Mouse (Mus musculus) erythroid progenitor cell, adult 5-6 weeks (primary cell): ENCODE results near the gene Cerkl. TPM values are rescaled to one million over a fixed set of nuclear protein-coding genes. Genes with fewer than 3 reads are reported as not detected.

ENCODE experiments used
- ATAC-seq: replicated peaks from 2 replicates; pipeline ENCODE4 v1.8.0; 2016; ENCODE audit warnings: moderate number of reproducible peaks, mild to moderate bottlenecking, moderate TSS enrichment, inconsistent platforms; ENCODE audit not compliant: poor library complexity, low FRiP score, severe bottlenecking
- total RNA-seq, 2 experiments: library from RNA; stranded (forward) in 1 of 2; stranded (reverse) in 1 of 2; fragments of 150-400 nt in 1 of 2; fragments of 186-747, 209-891 nt in 1 of 2; gene quantifications; 2 replicates each; pipeline versions ENCODE4 v1.2.3 to v1.2.4; 2015 to 2017; ENCODE audit warnings: low replicate concordance in 2 of 2

Cerkl gene
- total RNA-seq, 2 experiments from 2014 or later = 2.9 to 4.3 TPM

- ATAC-seq = no peak
These were observed 117.6 kb downstream of the Cerkl start for GRCm38 (mm10) chr2:79339003-79339402.

- ATAC-seq = no peak
These were observed 120.4 kb downstream of the Cerkl start for GRCm38 (mm10) chr2:79336141-79336540.

GRCm38 (mm10) chr2:79334661-79335060 is 121.9 kb downstream of the Cerkl start:
- ATAC-seq = no peak

GRCm38 (mm10) chr2:79328079-79328478 is 128.5 kb downstream of the Cerkl start:
- no peak for ATAC-seq

- no peak for ATAC-seq
These were observed 140.3 kb downstream of the Cerkl start for GRCm38 (mm10) chr2:79316182-79316880.

- no peak for ATAC-seq
These were observed 141.5 kb downstream of the Cerkl start for GRCm38 (mm10) chr2:79315108-79315507.

GRCm38 (mm10) chr2:79312499-79312898 is 144.1 kb downstream of the Cerkl start:
- ATAC-seq = no peak

GRCm38 (mm10) chr2:79309454-79310118 is 147.0 kb downstream of the Cerkl start:
- no peak for ATAC-seq

GRCm38 (mm10) chr2:79307549-79307948 is 149.0 kb downstream of the Cerkl start:
- no peak for ATAC-seq

GRCm38 (mm10) chr2:79302398-79302797 is 154.2 kb downstream of the Cerkl start:
- ATAC-seq = no peak

GRCm38 (mm10) chr2:79292431-79292830 is 164.2 kb downstream of the Cerkl start:
- ATAC-seq = no peak

- no peak for ATAC-seq
These were observed 164.7 kb downstream of the Cerkl start for GRCm38 (mm10) chr2:79291922-79292321.

GRCm38 (mm10) chr2:79290149-79290548 is 166.4 kb downstream of the Cerkl start:
- no peak for ATAC-seq

- no peak for ATAC-seq
These were observed 172.4 kb downstream of the Cerkl start for GRCm38 (mm10) chr2:79284206-79284605.

Other genes with a start within 250 kb of the Cerkl start
- 282 and 314 TPM in 2 replicates for gene Itga4, start 201.4 kb downstream of the Cerkl start, total RNA-seq (2015; ENCODE audit: low replicate concordance)
- gene Itga4, start 201.4 kb downstream of the Cerkl start, total RNA-seq (2017; ENCODE audit: low replicate concordance) = 314 and 331 TPM in 2 replicates
- gene Neurod1, start within 50 bp of the Cerkl start, total RNA-seq (2015; ENCODE audit: low replicate concordance) = not detected in 2 replicates
- not detected in 2 replicates for gene Neurod1, start within 50 bp of the Cerkl start, total RNA-seq (2017; ENCODE audit: low replicate concordance)
- 3.6 and 8.8 TPM in 2 replicates for gene Itprid2, start 178.6 kb upstream of the Cerkl start, total RNA-seq (2015; ENCODE audit: low replicate concordance)
- 2.7 and 4.3 TPM in 2 replicates for gene Itprid2, start 178.6 kb upstream of the Cerkl start, total RNA-seq (2017; ENCODE audit: low replicate concordance)